Mouse (Mus musculus): ENCODE measurements around the gene Ankrd13a. TPM values are rescaled to one million over a fixed set of nuclear protein-coding genes. Genes with fewer than 3 reads are reported as not detected.

The Ankrd13a gene
- polyA plus RNA-seq, 1 experiment, result not detected

- 72% methylated on average over 6 of the region's 6 CpGs for WGBS
- Histone ChIP-seq H3K4me3 (ENCODE audit: insufficient read depth, low read depth, low read length) (no peak overlapping the region), H3K27ac (ENCODE audit: insufficient read depth, low read depth, low read length) (no peak overlapping the region), H3K4me1 (ENCODE audit: control insufficient read depth, insufficient read depth, low read length) (peaks cover 20% of the 10 kb centered on the region)
- TF ChIP-seq POLR2A (IDR thresholded peaks at IDR 0.05; ENCODE audit: insufficient read depth, low read depth, low read length) (no peak), CTCF (IDR thresholded peaks at IDR 0.05; ENCODE audit: insufficient read depth, low read depth, low read length) (no peak)
These were observed 33.4 kb downstream of the Ankrd13a start for GRCm38 (mm10) chr5:114807893-114808292.

GRCm38 (mm10) chr5:114808385-114808784 is 33.9 kb downstream of the Ankrd13a start:
- no peak overlapping the region for H3K4me3 ChIP-seq (ENCODE audit: insufficient read depth, low read depth, low read length)
- H3K4me1 ChIP-seq (ENCODE audit: control insufficient read depth, insufficient read depth, low read length), result peaks cover 20% of the 10 kb centered on the region
- WGBS, result 74% methylated on average over 8 of the region's 8 CpGs
- H3K27ac ChIP-seq (ENCODE audit: insufficient read depth, low read depth, low read length), result no peak overlapping the region
- TF ChIP-seq CTCF (IDR thresholded peaks at IDR 0.05; ENCODE audit: insufficient read depth, low read depth, low read length) (no peak), POLR2A (IDR thresholded peaks at IDR 0.05; ENCODE audit: insufficient read depth, low read depth, low read length) (no peak)

- TF ChIP-seq CTCF (IDR thresholded peaks at IDR 0.05; ENCODE audit: insufficient read depth, low read depth, low read length) (no peak), POLR2A (IDR thresholded peaks at IDR 0.05; ENCODE audit: insufficient read depth, low read depth, low read length) (no peak)
- Histone ChIP-seq H3K4me3 (ENCODE audit: insufficient read depth, low read depth, low read length) (no peak overlapping the region), H3K4me1 (ENCODE audit: control insufficient read depth, insufficient read depth, low read length) (peaks cover 20% of the 10 kb centered on the region), H3K27ac (ENCODE audit: insufficient read depth, low read depth, low read length) (no peak overlapping the region)
- 78% methylated on average over 10 of the region's 10 CpGs for WGBS
These were observed 34.8 kb downstream of the Ankrd13a start for GRCm38 (mm10) chr5:114809181-114809756.

- H3K27ac ChIP-seq (ENCODE audit: insufficient read depth, low read depth, low read length), result no peak overlapping the region
- H3K4me3 ChIP-seq (ENCODE audit: insufficient read depth, low read depth, low read length), result no peak overlapping the region
- peaks cover 20% of the 10 kb centered on the region for H3K4me1 ChIP-seq (ENCODE audit: control insufficient read depth, insufficient read depth, low read length)
- 87% methylated on average over 5 of the region's 5 CpGs for WGBS
- no peak for TF ChIP-seq CTCF (IDR thresholded peaks at IDR 0.05; ENCODE audit: insufficient read depth, low read depth, low read length)
- no peak for TF ChIP-seq POLR2A (IDR thresholded peaks at IDR 0.05; ENCODE audit: insufficient read depth, low read depth, low read length)
These were observed 35.3 kb downstream of the Ankrd13a start for GRCm38 (mm10) chr5:114809826-114810225.

- H3K27ac ChIP-seq (ENCODE audit: insufficient read depth, low read depth, low read length), result peak overlapping the region; percentile 87
- under 1% methylated on average over 50 of the region's 50 CpGs for WGBS
- H3K4me1 ChIP-seq (ENCODE audit: control insufficient read depth, insufficient read depth, low read length), result peaks cover 17% of the 10 kb centered on the region
- TF ChIP-seq CTCF (IDR thresholded peaks at IDR 0.05; ENCODE audit: insufficient read depth, low read depth, low read length), result no peak
- peak; percentile 87 for TF ChIP-seq POLR2A (IDR thresholded peaks at IDR 0.05; ENCODE audit: insufficient read depth, low read depth, low read length)
- H3K4me3 ChIP-seq (ENCODE audit: insufficient read depth, low read depth, low read length), result peak overlapping the region; percentile 77
These were observed 39.2 kb downstream of the Ankrd13a start for GRCm38 (mm10) chr5:114813525-114814181.

- TF ChIP-seq POLR2A (IDR thresholded peaks at IDR 0.05; ENCODE audit: insufficient read depth, low read depth, low read length), result no peak
- TF ChIP-seq CTCF (IDR thresholded peaks at IDR 0.05; ENCODE audit: insufficient read depth, low read depth, low read length), result no peak
- Histone ChIP-seq H3K27ac (ENCODE audit: insufficient read depth, low read depth, low read length) (no peak overlapping the region), H3K4me3 (ENCODE audit: insufficient read depth, low read depth, low read length) (no peak overlapping the region), H3K4me1 (ENCODE audit: control insufficient read depth, insufficient read depth, low read length) (peaks cover 13% of the 10 kb centered on the region)
- 75% methylated on average over 6 of the region's 6 CpGs for WGBS
These were observed 42.1 kb downstream of the Ankrd13a start for GRCm38 (mm10) chr5:114816599-114816998.

GRCm38 (mm10) chr5:114818124-114818523 is 43.6 kb downstream of the Ankrd13a start:
- whole genome bisulfite sequencing, result 75% methylated on average over 11 of the region's 11 CpGs
- Histone ChIP-seq H3K4me1 (ENCODE audit: control insufficient read depth, insufficient read depth, low read length) (peaks cover 6% of the 10 kb centered on the region), H3K4me3 (ENCODE audit: insufficient read depth, low read depth, low read length) (no peak overlapping the region), H3K27ac (ENCODE audit: insufficient read depth, low read depth, low read length) (no peak overlapping the region)
- TF ChIP-seq CTCF (IDR thresholded peaks at IDR 0.05; ENCODE audit: insufficient read depth, low read depth, low read length) (no peak), POLR2A (IDR thresholded peaks at IDR 0.05; ENCODE audit: insufficient read depth, low read depth, low read length) (no peak)

- WGBS, result 6% methylated on average over 52 of the region's 53 CpGs
- Histone ChIP-seq H3K27ac (ENCODE audit: insufficient read depth, low read depth, low read length) (peak within 1 kb of the TSS; percentile 80), H3K4me1 (ENCODE audit: control insufficient read depth, insufficient read depth, low read length) (peaks cover 11% of the 10 kb centered on the region), H3K4me3 (ENCODE audit: insufficient read depth, low read depth, low read length) (peak within 1 kb of the TSS; percentile 98)
- TF ChIP-seq CTCF (IDR thresholded peaks at IDR 0.05; ENCODE audit: insufficient read depth, low read depth, low read length) (no peak), POLR2A (IDR thresholded peaks at IDR 0.05; ENCODE audit: insufficient read depth, low read depth, low read length) (peak; percentile 62; the same call in 1 of the 2 replicates)
These were observed 48.6 kb downstream of the Ankrd13a start, which contains the start of gene 1500011B03Rik for GRCm38 (mm10) chr5:114822796-114823688. 1500011B03Rik (minus strand) TSS chr5:114823468.

Data from olfactory bulb, adult 2 months (tissue).